Mouse (Mus musculus): ENCODE measurements around the gene Zfp668. TPM values are rescaled to one million over a fixed set of nuclear protein-coding genes. Genes with fewer than 3 reads are reported as not detected.

Zfp668 gene
- total RNA-seq, 4 experiments from 2014 or later = 22.7 to 25.3 (median 23.3) TPM

GRCm38 (mm10) chr7:127895442-127895841, 18.8 kb upstream of the Zfp668 start, which contains the start of the genes Gm21974 and Vkorc1:
Gene Gm21974 (minus strand): TSS chr7:127895454.
Gene Vkorc1 (minus strand): TSS chr7:127895617.
- peak; percentile 89 to 97 for DNase-seq (ENCODE audit: low spot score in 2 of 2)

- DNase-seq (ENCODE audit: low spot score in 2 of 2) = no peak
Measured at GRCm38 (mm10) chr7:127894480-127894879, 17.9 kb upstream of the Zfp668 start.

GRCm38 (mm10) chr7:127890798-127891197, 14.2 kb upstream of the Zfp668 start, which contains the start of gene Prss53:
Gene Prss53 (minus strand): TSS chr7:127890970.
- no peak for DNase-seq (ENCODE audit: low spot score in 2 of 2)

GRCm38 (mm10) chr7:127888821-127889220, 12.2 kb upstream of the Zfp668 start:
- DNase-seq (ENCODE audit: low spot score in 2 of 2) = no peak

- no peak for DNase-seq (ENCODE audit: low spot score in 2 of 2)
Measured at GRCm38 (mm10) chr7:127887781-127888180, 11.2 kb upstream of the Zfp668 start.

- DNase-seq (ENCODE audit: low spot score in 2 of 2) = no peak
Measured at GRCm38 (mm10) chr7:127887191-127887590, 10.6 kb upstream of the Zfp668 start.

- DNase-seq (ENCODE audit: low spot score in 2 of 2) = no peak
Measured at GRCm38 (mm10) chr7:127886551-127886950, 9.9 kb upstream of the Zfp668 start.

GRCm38 (mm10) chr7:127885951-127886350, 9.3 kb upstream of the Zfp668 start:
- no peak for DNase-seq (ENCODE audit: low spot score in 2 of 2)

- DNase-seq (ENCODE audit: low spot score in 2 of 2) = no peak
Measured at GRCm38 (mm10) chr7:127880431-127880830, 3.8 kb upstream of the Zfp668 start.

GRCm38 (mm10) chr7:127879301-127879700, 2.7 kb upstream of the Zfp668 start:
- DNase-seq (ENCODE audit: low spot score in 2 of 2) = no peak

- DNase-seq (ENCODE audit: low spot score in 2 of 2) = peak in 1 of 2 experiments; percentile 57
Measured at GRCm38 (mm10) chr7:127876041-127876466, 574 bp downstream of the Zfp668 start, which contains the start of gene Zfp646. Gene Zfp646 (plus strand): TSS chr7:127876221.

- DNase-seq (ENCODE audit: low spot score in 2 of 2) = peak; percentile 82 to 94
Measured at GRCm38 (mm10) chr7:127875627-127876001, 1.0 kb downstream of the Zfp668 start.

- no peak for DNase-seq (ENCODE audit: low spot score in 2 of 2)
Measured at GRCm38 (mm10) chr7:127874812-127875626, 1.6 kb downstream of the Zfp668 start.

GRCm38 (mm10) chr7:127870136-127870821, 6.3 kb downstream of the Zfp668 start:
- DNase-seq (ENCODE audit: low spot score in 2 of 2) = no peak

GRCm38 (mm10) chr7:127869149-127869810, 7.3 kb downstream of the Zfp668 start:
- DNase-seq (ENCODE audit: low spot score in 2 of 2) = peak in 1 of 2 experiments; percentile 43

- DNase-seq (ENCODE audit: low spot score in 2 of 2) = no peak
Measured at GRCm38 (mm10) chr7:127867641-127868040, 9.0 kb downstream of the Zfp668 start.

- DNase-seq (ENCODE audit: low spot score in 2 of 2) = no peak
Measured at GRCm38 (mm10) chr7:127866434-127866833, 10.2 kb downstream of the Zfp668 start.

GRCm38 (mm10) chr7:127858258-127858657, 18.4 kb downstream of the Zfp668 start:
- no peak for DNase-seq (ENCODE audit: low spot score in 2 of 2)

- no peak for DNase-seq (ENCODE audit: low spot score in 2 of 2)
Measured at GRCm38 (mm10) chr7:127850906-127851305, 25.7 kb downstream of the Zfp668 start.

GRCm38 (mm10) chr7:127849973-127850875, 26.4 kb downstream of the Zfp668 start:
- no peak for DNase-seq (ENCODE audit: low spot score in 2 of 2)

Measured in left cerebral cortex, adult 8-10 months (tissue).